Mouse (Mus musculus): ENCODE data around the gene Suds3. TPM values are rescaled to one million over a fixed set of nuclear protein-coding genes. Genes with fewer than 3 reads are reported as not detected.

The Suds3 gene
- polyA plus RNA-seq (2017; shearing (Covaris generic)), result 71.1 TPM

GRCm38 (mm10) chr5:117115836-117116366 is at the start of gene Suds3:
TSS of gene Suds3 (minus strand) at chr5:117116113.

GRCm38 (mm10) chr5:117119777-117120488 is 4.0 kb upstream of the Suds3 start, which contains the start of gene Taok3:
TSS of gene Taok3 (plus strand) at chr5:117120129.

Other genes starting within 250 kb of the Suds3 start
- gene Taok3, start 4.0 kb upstream of the Suds3 start, polyA plus RNA-seq (2017; shearing (Covaris generic)), result 108 TPM
- 158 TPM for gene Pebp1, start 171.5 kb upstream of the Suds3 start, polyA plus RNA-seq (2017; shearing (Covaris generic))
- gene Vsig10, start 203.0 kb upstream of the Suds3 start, polyA plus RNA-seq (2017; shearing (Covaris generic)), result 2.0 TPM
- gene Wsb2, start 241.2 kb upstream of the Suds3 start, polyA plus RNA-seq (2017; shearing (Covaris generic)), result 48.2 TPM